Mouse (Mus musculus) cerebellum, adult 9-11 months (tissue): ENCODE measurements around the gene 2810459M11Rik.
A peak's percentile ranks its signal among the peaks of the same experiment; 100 is the strongest.

Experiments used
- DNase-seq: peaks from one replicate; pipeline ENCODE4 v3.0.0; 2022

The 2810459M11Rik gene

GRCm38 (mm10) chr1:86053198-86053921 lies 7.7 kb downstream of the 2810459M11Rik start:
- DNase-seq = peak; percentile 73

GRCm38 (mm10) chr1:86054943-86055342 lies 9.3 kb downstream of the 2810459M11Rik start:
- no peak for DNase-seq

DNA sequence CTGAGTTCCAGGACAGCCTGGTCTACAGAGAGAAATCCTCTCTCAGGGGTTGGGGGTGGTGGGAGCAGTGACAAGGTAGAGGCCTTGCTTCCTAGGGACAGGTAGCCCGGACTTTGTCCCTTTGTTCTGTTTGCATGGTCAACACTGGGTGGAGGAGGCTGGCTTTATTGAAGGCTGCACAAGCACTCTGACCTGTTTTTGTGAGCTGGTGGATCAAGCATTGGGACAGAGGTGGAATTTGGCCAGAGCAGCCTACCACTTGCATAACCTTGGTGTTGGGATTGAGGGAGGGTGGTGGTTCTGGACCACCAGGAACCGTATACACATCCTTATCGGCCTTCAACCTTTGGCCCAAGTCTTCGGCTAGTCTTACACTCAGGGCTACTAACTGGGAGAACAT lies 10.6 kb downstream of the 2810459M11Rik start:
- no peak for DNase-seq

DNA sequence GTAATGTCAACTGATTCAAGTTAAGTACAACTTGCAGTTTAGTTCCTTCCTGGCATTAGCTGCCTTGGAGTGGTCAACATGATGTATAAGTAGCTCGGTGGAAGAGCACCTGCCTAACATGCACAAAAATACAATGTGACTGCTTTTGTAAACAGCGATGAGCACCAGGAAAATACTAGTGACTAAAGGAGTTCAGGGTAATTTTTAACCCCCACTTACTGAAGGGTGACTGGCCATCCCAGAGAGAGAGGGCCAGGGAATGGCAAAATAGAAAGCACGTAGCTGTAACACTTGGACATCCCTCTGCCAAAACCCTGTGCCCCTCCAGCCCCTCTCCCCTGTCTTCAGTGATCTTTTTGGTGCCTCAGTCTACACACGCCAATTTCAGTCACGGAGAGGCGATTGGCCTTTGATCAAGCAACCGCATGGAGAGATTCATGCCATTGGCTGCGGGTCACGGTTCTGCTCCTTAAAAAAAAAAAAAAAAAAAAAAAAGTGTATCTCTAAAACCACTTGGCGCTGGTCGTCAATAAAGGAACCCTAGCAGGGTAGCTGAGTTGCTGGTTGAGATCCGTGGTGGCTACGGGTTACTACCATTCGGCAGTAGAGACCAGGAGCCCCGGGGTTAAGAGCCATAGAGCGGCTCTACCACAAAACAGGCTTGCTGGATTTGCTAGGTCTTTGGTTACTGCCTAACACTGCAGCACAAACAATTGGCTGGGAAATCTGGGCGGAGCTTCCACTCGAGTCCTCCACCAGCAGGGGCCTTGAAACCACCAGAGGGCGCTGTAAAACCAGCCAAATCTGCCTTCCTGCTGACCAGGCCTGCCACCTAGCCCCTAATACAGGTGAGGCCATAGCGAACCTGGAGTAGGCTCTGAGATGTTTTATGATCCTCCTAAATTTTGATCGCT lies 13.4 kb downstream of the 2810459M11Rik start:
- DNase-seq = peak; percentile 96

GRCm38 (mm10) chr1:86062523-86062922 lies 16.9 kb downstream of the 2810459M11Rik start:
- DNase-seq = no peak

DNA sequence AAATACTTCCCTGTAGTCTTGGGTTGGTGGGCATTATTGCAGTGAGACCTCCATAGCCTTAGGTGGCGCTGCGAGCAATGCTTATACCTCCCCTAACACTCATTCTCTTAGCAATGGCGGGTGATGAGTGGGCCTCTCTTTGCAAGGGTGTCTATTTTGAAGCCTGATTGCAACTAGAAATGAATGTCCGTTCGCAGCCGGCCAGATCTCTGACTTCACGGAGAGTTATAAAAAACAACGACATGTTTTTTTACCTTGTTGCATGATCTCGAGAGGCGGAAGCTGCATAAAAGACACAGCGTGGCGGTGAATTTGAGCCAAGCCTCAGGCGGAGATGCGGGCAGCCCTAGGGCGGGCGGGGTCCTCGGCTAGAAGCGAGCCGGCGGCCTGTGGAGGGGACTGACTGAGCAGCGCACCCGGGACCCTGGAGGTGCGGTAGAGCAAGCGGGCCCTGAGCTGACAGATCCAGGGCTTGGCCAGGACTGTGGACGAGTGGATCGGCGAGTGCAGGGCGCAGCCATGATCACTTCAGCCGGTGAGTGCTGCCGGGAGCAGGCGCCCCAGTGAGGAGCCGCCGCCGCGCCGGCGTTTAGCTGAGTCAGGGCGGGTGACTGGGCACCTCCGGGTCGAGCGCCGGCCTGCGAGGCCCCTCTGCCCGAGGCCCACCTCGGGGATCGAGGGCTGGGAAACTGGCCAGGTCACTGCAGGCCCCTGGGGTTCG lies 18.8 kb downstream of the 2810459M11Rik start, which contains the start of gene Psmd1:
Psmd1 (plus strand) TSS at position 117 of the 721 bp plus-strand sequence.
- peak; percentile 88 for DNase-seq

DNA sequence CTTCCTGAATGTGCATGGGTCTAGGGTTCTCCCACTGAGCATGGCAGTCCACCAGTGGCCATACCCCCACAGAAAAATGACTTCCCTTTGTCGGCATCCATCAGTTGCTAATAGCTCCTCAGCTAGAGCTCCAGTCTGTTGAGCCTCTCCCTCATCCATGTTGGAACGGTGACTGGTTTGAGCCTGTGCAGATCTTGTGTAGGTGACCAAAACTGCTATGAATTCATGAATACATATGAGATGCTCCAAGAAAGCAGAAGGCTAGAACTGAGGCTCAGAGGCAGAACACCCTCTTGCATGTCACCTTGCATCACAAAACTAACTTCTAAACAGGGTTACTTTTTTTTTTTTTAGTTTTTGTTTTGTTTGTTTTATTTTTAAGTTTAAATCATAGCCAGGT lies 30.9 kb downstream of the 2810459M11Rik start:
- DNase-seq = no peak

- DNase-seq = no peak
These were observed 48.8 kb downstream of the 2810459M11Rik start for GRCm38 (mm10) chr1:86094413-86094812.

DNA sequence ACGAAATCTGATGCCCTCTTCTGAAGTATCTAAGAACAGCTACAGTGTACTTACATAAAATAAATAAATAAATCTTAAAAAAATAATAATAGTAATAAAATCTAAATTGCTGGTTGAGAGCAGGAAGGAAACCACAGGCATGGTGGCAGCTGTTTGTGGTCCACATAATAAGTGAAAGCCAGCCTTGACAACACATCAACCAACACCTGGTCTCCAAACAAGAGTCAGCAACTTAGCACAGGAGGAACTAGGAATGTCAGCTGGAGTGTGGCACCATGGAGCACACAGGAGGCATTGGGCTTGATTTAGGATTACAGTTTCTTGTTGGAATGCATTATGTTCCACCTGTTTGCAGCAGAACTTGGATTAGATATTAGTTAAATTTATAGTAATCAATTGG lies 59.4 kb downstream of the 2810459M11Rik start:
- no peak for DNase-seq
